8 mouse cellular contexts compared by ENCODE assay signal in genomic region chr7:83882633-83883275, GRCm38 (mm10). TPM values are rescaled to one million over a fixed set of nuclear protein-coding genes. Genes with fewer than 3 reads are reported as not detected.
A peak's percentile ranks its signal among the peaks of the same experiment; 100 is the strongest.
DNase-seq lines count a peak whose midpoint lies in the region; ATAC-seq lines count a peak whose summit lies in the region.

No protein-coding gene starts in this region.

- WGBS in forebrain, embryonic 15.5 days = 23% methylated on average over 56 of the region's 56 CpGs
- 22% methylated on average over 56 of the region's 56 CpGs for WGBS in hindbrain, embryonic 10.5 days

- H3K4me1 ChIP-seq in forebrain, embryonic 15.5 days = peaks cover 58% of the 10 kb centered on the region
- peaks cover 75% of the 10 kb centered on the region for H3K4me1 ChIP-seq in hindbrain, embryonic 10.5 days (replicated peaks)

- H3K9me3 ChIP-seq in forebrain, embryonic 15.5 days = no peaks in the 10 kb centered on the region
- H3K9me3 ChIP-seq in hindbrain, embryonic 10.5 days = peaks cover 6% of the 10 kb centered on the region; the same call in 1 of the 2 replicates

- H3K9ac ChIP-seq in forebrain, embryonic 15.5 days (replicated peaks) = peak overlapping the region; percentile 73

- H3K4me2 ChIP-seq in forebrain, embryonic 15.5 days (replicated peaks) = peak overlapping the region; percentile 76

- H3K36me3 ChIP-seq in forebrain, embryonic 15.5 days = no peaks in the 10 kb centered on the region
- peaks cover 15% of the 10 kb centered on the region for H3K36me3 ChIP-seq in hindbrain, embryonic 10.5 days

- no peaks in the 10 kb centered on the region for H3K27me3 ChIP-seq in forebrain, embryonic 15.5 days
- H3K27me3 ChIP-seq in hindbrain, embryonic 10.5 days (ENCODE audit: insufficient read depth, poor library complexity, severe bottlenecking) = no peaks in the 10 kb centered on the region

- peak; percentile 46 for DNase-seq in cerebellum, adult 11 months
- peak; percentile 50 to 63 for DNase-seq in cerebellum, adult 18-20 months
- peak; percentile 59 for DNase-seq in hindbrain, embryonic 10.5 days (ENCODE audit: low spot score)
- peak; percentile 21 to 40 for DNase-seq in layer of hippocampus, postnatal 36 days
- peak; percentile 72 to 84 for DNase-seq in lung, postnatal 4 days
- DNase-seq in right cerebral cortex, postnatal 36 days (ENCODE audit: low spot score in 2 of 2) = peak; percentile 17 to 20

- H3K4me3 ChIP-seq in forebrain, embryonic 15.5 days = peak overlapping the region; percentile 66
- H3K4me3 ChIP-seq in hindbrain, embryonic 10.5 days = peak overlapping the region; percentile 86

- peak overlapping the region; percentile 88 for H3K27ac ChIP-seq in forebrain, embryonic 15.5 days (replicated peaks)
- peak overlapping the region; percentile 99 for H3K27ac ChIP-seq in hindbrain, embryonic 10.5 days

- ATAC-seq in cerebellum, adult (ENCODE audit: insufficient number of reproducible peaks, low FRiP score, low TSS enrichment) = no peak
- peak; percentile 15 for ATAC-seq in forebrain, embryonic 15.5 days (replicated peaks)

RNA-seq across cellular contexts. Expression of gene Tlnrd1, which starts 1.4 kb away (rescaled TPM):
- 6.8 and 7.8 TPM in 2 replicates for polyA plus RNA-seq in forebrain, embryonic 15.5 days (2015; fragmentation: Nextera tagmentation; extraction: Ambion mirVana)
- polyA plus RNA-seq in hindbrain, embryonic 10.5 days (2016; fragmentation: Nextera tagmentation; extraction: Ambion mirVana) = 11.7 and 15.2 TPM in 2 replicates
- 10 to 100 TPM; 20.0 to 20.8 TPM for total RNA-seq in layer of hippocampus, postnatal 36 days (2021)

RNA-seq across cellular contexts. Expression of gene Mesd, which starts 1.5 kb away (rescaled TPM):
- 67.4 and 73.2 TPM in 2 replicates for polyA plus RNA-seq in forebrain, embryonic 15.5 days (2015; fragmentation: Nextera tagmentation; extraction: Ambion mirVana)
- polyA plus RNA-seq in hindbrain, embryonic 10.5 days (2016; fragmentation: Nextera tagmentation; extraction: Ambion mirVana) = 73.4 and 96.5 TPM in 2 replicates
- 10 to 100 TPM; 57.7 to 76.4 TPM for total RNA-seq in layer of hippocampus, postnatal 36 days (2021)

Comparison
In these comparisons a context has a peak if more than half of its experiments do, and no peak if none do; other contexts are left out.
1. DNase-seq: peak in every context shown above with its lines; median percentile 78 in lung, postnatal 4 days; 59 in hindbrain, embryonic 10.5 days; 56 in cerebellum, adult 18-20 months; 46 in cerebellum, adult 11 months; 30 in layer of hippocampus, postnatal 36 days; 18 in right cerebral cortex, postnatal 36 days.